ENCODE assay signal across 19 mouse cellular contexts in genomic region chr4:124533614-124534013, GRCm38 (mm10).
DNase-seq lines count a peak whose midpoint lies in the region.
"Had no signal": no experiment of that assay in that cellular context is flagged by ENCODE, and none has a peak within 500 bp of the region (broad histone marks: within the 10 kb centered on the region; RNA-seq: fewer than 3 reads in every experiment).

No protein-coding gene starts in this region.

- WGBS in heart, embryonic 10.5 days, result 57% methylated on average over 6 of the region's 6 CpGs
- 47% methylated on average over 6 of the region's 6 CpGs for WGBS in embryonic facial prominence, embryonic 10.5 days

- H3K27me3 ChIP-seq in heart, embryonic 10.5 days (ENCODE audit: insufficient read depth, poor library complexity, severe bottlenecking), result peaks cover 9% of the 10 kb centered on the region; the same call in 1 of the 2 replicates
- H3K27me3 ChIP-seq in embryonic facial prominence, embryonic 10.5 days (replicated peaks; ENCODE audit: low read depth, poor library complexity, severe bottlenecking), result peaks cover 6% of the 10 kb centered on the region; the same call in 1 of the 2 replicates
- H3K27me3 ChIP-seq: embryonic facial prominence, embryonic 13.5 days; forebrain, embryonic 12.5 days; intestine, embryonic 15.5 days had no signal

- peak; percentile 13 for DNase-seq in gastrocnemius, postnatal 25 days
- no peak for DNase-seq in gastrocnemius, adult 18-20 months (ENCODE audit: low spot score)
- peak; percentile 15 to 32 for DNase-seq in heart, adult 9 months (ENCODE audit: low spot score in 2 of 2)
- no peak for DNase-seq in heart, embryonic 10.5 days (ENCODE audit: low spot score)
- peak; percentile 19 for DNase-seq in 3134 (ENCODE audit: extremely low read depth, insufficient read length, low spot score)
- peak; percentile 10 for DNase-seq in embryonic facial prominence, embryonic 10.5 days (ENCODE audit: low spot score)
- DNase-seq: adrenal gland, adult 8-10 months; adrenal gland, postnatal 36 days; B cell, adult 2 months; cerebellum, adult 2 months; cerebellum, postnatal 10 days; embryo, embryonic 11 days; kidney, adult 18-20 months had no signal

- no peak overlapping the region for H3K4me3 ChIP-seq in heart, embryonic 10.5 days
- H3K4me3 ChIP-seq in embryonic facial prominence, embryonic 10.5 days, result no peak overlapping the region
- H3K4me3 ChIP-seq: embryonic facial prominence, embryonic 13.5 days; forebrain, embryonic 12.5 days; hindbrain, embryonic 10.5 days; intestine, embryonic 15.5 days had no signal

- H3K4me1 ChIP-seq in heart, embryonic 10.5 days, result 0 out of 2 replicates have a peak, but pooled peaks cover 4% of the 10 kb centered on the region
- H3K4me1 ChIP-seq in embryonic facial prominence, embryonic 10.5 days, result peaks cover 13% of the 10 kb centered on the region
- H3K4me1 ChIP-seq: forebrain, embryonic 12.5 days; intestine, embryonic 15.5 days had no signal

- no peak overlapping the region for H3K27ac ChIP-seq in heart, embryonic 10.5 days
- no peak overlapping the region for H3K27ac ChIP-seq in embryonic facial prominence, embryonic 10.5 days (replicated peaks)
- H3K27ac ChIP-seq: embryonic facial prominence, embryonic 13.5 days; forebrain, embryonic 12.5 days; hindbrain, embryonic 10.5 days; hindbrain, embryonic 14.5 days; intestine, embryonic 15.5 days had no signal

- no peaks in the 10 kb centered on the region for H3K36me3 ChIP-seq in heart, embryonic 10.5 days
- H3K36me3 ChIP-seq in embryonic facial prominence, embryonic 10.5 days (replicated peaks), result no peaks in the 10 kb centered on the region
- H3K36me3 ChIP-seq: embryonic facial prominence, embryonic 13.5 days; forebrain, embryonic 12.5 days; G1E; hindbrain, embryonic 10.5 days; intestine, embryonic 15.5 days had no signal

- H3K9me3 ChIP-seq in heart, embryonic 10.5 days, result no peaks in the 10 kb centered on the region
- H3K9me3 ChIP-seq in embryonic facial prominence, embryonic 10.5 days, result no peaks in the 10 kb centered on the region
- H3K9me3 ChIP-seq: embryonic facial prominence, embryonic 13.5 days; forebrain, embryonic 12.5 days; G1E; hindbrain, embryonic 10.5 days; intestine, embryonic 15.5 days had no signal

Comparison
In these comparisons a context has a peak if more than half of its experiments do, and no peak if none do; other contexts are left out.
1. DNase-seq: peak in gastrocnemius, postnatal 25 days (single experiment), heart, adult 9 months (2 of 2), 3134 (single experiment) and embryonic facial prominence, embryonic 10.5 days (single experiment); none in gastrocnemius, adult 18-20 months (single experiment) and heart, embryonic 10.5 days (single experiment).